Mouse (Mus musculus): ENCODE results near the gene Mark4.

The Mark4 gene

DNA sequence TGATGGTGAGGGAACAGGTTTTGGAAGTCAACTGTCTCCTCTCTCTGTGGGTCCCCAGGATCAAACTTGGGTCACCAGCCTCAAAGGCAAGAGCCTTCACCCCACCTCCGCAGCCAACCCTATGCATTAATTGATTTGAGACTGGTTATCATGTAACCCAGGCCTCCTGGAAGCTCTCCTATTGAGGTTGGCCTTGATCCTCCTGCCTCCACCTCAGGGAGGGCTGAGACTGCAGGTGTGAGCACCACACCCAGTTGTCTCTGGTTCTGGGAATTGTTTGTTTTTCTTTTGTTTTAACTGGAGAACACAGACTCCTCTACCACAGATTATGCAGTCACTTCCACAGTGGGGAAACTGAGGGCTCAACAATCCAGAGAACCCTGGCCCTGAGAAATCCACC lies 1.9 kb upstream of the Mark4 start:
- H3K36me3 ChIP-seq (ENCODE audit: control insufficient read depth, insufficient read depth, low read length, poor library complexity, severe bottlenecking) = no peaks in the 10 kb centered on the region
- H3K27me3 ChIP-seq (ENCODE audit: control insufficient read depth, insufficient read depth, low read length, poor library complexity, severe bottlenecking) = no peaks in the 10 kb centered on the region
- DNase-seq (ENCODE audit: low read depth, low spot score) = no peak

DNA sequence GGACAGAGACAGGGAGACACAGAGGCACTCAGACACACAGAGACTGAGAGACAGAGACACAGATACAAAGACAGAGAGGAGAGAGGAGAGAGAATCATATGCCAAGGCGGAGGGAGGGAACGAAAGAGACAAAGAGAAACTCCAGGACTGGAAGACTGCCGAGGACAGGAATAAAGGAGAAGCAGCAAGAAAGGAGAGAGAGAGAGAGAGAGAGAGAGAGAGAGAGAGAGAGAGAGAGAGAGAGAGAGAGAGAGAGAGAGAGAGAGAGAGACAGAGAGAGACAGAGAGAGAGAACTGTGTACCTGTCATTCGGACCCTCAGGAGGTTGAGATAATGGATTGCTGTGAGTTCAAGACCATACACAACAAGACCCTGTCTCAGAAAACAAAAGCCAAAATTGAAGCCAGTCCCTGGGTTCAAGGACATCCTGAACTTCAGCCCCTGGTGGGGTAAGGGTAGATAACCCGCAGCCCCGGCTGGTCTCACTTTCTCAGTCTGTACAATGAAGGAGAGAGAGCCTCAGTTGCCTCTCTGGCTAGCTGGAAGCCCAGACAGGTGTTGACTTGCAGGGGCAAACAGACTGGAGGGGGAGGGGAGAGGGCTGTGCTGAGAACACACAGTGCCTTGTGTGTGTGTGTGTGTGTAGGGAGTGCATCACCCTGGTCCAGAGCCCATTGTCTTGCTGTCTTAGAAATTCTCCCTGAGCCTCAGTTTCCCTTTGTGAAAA lies 686 bp upstream of the Mark4 start:
- no peak for DNase-seq (ENCODE audit: low read depth, low spot score)
- no peaks in the 10 kb centered on the region for H3K27me3 ChIP-seq (ENCODE audit: control insufficient read depth, insufficient read depth, low read length, poor library complexity, severe bottlenecking)
- no peaks in the 10 kb centered on the region for H3K36me3 ChIP-seq (ENCODE audit: control insufficient read depth, insufficient read depth, low read length, poor library complexity, severe bottlenecking)

GRCm38 (mm10) chr7:19458072-19458486 lies 542 bp downstream of the Mark4 start:
- H3K36me3 ChIP-seq (ENCODE audit: control insufficient read depth, insufficient read depth, low read length, poor library complexity, severe bottlenecking) = no peaks in the 10 kb centered on the region
- no peaks in the 10 kb centered on the region for H3K27me3 ChIP-seq (ENCODE audit: control insufficient read depth, insufficient read depth, low read length, poor library complexity, severe bottlenecking)
- peak; percentile 63 for DNase-seq (ENCODE audit: low read depth, low spot score)

- H3K36me3 ChIP-seq (ENCODE audit: control insufficient read depth, insufficient read depth, low read length, poor library complexity, severe bottlenecking) = no peaks in the 10 kb centered on the region
- no peak for DNase-seq (ENCODE audit: low read depth, low spot score)
- no peaks in the 10 kb centered on the region for H3K27me3 ChIP-seq (ENCODE audit: control insufficient read depth, insufficient read depth, low read length, poor library complexity, severe bottlenecking)
These were observed 1.1 kb downstream of the Mark4 start for GRCm38 (mm10) chr7:19457414-19458071.

GRCm38 (mm10) chr7:19456628-19457027 lies 2.0 kb downstream of the Mark4 start:
- DNase-seq (ENCODE audit: low read depth, low spot score) = no peak
- no peaks in the 10 kb centered on the region for H3K27me3 ChIP-seq (ENCODE audit: control insufficient read depth, insufficient read depth, low read length, poor library complexity, severe bottlenecking)
- H3K36me3 ChIP-seq (ENCODE audit: control insufficient read depth, insufficient read depth, low read length, poor library complexity, severe bottlenecking) = no peaks in the 10 kb centered on the region

GRCm38 (mm10) chr7:19455819-19456495 lies 2.7 kb downstream of the Mark4 start:
- no peaks in the 10 kb centered on the region for H3K36me3 ChIP-seq (ENCODE audit: control insufficient read depth, insufficient read depth, low read length, poor library complexity, severe bottlenecking)

GRCm38 (mm10) chr7:19455186-19455585 lies 3.4 kb downstream of the Mark4 start:
- DNase-seq (ENCODE audit: low read depth, low spot score) = no peak
- Histone ChIP-seq H3K27me3 (ENCODE audit: control insufficient read depth, insufficient read depth, low read length, poor library complexity, severe bottlenecking) (no peaks in the 10 kb centered on the region), H3K36me3 (ENCODE audit: control insufficient read depth, insufficient read depth, low read length, poor library complexity, severe bottlenecking) (no peaks in the 10 kb centered on the region)

More at GRCm38 (mm10) chr7:19455819-19456495, 2.7 kb downstream of the Mark4 start:
- no peak for DNase-seq (ENCODE audit: low read depth, low spot score)
- H3K27me3 ChIP-seq (ENCODE audit: control insufficient read depth, insufficient read depth, low read length, poor library complexity, severe bottlenecking) = no peaks in the 10 kb centered on the region

GRCm38 (mm10) chr7:19449165-19449564 lies 9.5 kb downstream of the Mark4 start:
- Histone ChIP-seq H3K36me3 (ENCODE audit: control insufficient read depth, insufficient read depth, low read length, poor library complexity, severe bottlenecking) (no peaks in the 10 kb centered on the region; the same call in none of the 2 replicates), H3K27me3 (ENCODE audit: control insufficient read depth, insufficient read depth, low read length, poor library complexity, severe bottlenecking) (no peaks in the 10 kb centered on the region)
- no peak for DNase-seq (ENCODE audit: low read depth, low spot score)

DNA sequence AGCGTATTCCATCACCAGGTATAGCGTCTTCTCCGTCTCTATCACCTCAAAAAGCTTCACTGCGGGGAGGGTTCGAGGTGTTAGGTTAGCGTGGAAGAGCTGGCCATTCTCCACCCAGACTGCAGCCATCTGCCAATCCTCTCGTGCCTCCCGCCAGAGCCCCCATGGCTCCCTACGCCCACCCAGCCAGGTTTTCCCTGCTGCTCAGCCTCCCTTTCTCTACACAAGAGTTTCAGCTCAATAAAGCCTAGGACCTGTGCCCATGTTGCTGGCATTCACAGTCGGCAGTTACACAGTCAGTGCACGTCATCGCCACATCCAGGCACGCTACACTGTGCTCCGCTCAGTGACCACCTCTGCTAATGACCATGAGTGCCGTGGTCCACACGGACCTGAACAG lies 10.9 kb downstream of the Mark4 start:
- no peaks in the 10 kb centered on the region for H3K27me3 ChIP-seq (ENCODE audit: control insufficient read depth, insufficient read depth, low read length, poor library complexity, severe bottlenecking)
- H3K36me3 ChIP-seq (ENCODE audit: control insufficient read depth, insufficient read depth, low read length, poor library complexity, severe bottlenecking) = no peaks in the 10 kb centered on the region; the same call in none of the 2 replicates
- DNase-seq (ENCODE audit: low read depth, low spot score) = no peak

- Histone ChIP-seq H3K36me3 (ENCODE audit: control insufficient read depth, insufficient read depth, low read length, poor library complexity, severe bottlenecking) (no peaks in the 10 kb centered on the region; the same call in none of the 2 replicates), H3K27me3 (ENCODE audit: control insufficient read depth, insufficient read depth, low read length, poor library complexity, severe bottlenecking) (no peaks in the 10 kb centered on the region)
- no peak for DNase-seq (ENCODE audit: low read depth, low spot score)
These were observed 13.8 kb downstream of the Mark4 start for GRCm38 (mm10) chr7:19444801-19445200.

- peak; percentile 86 for DNase-seq (ENCODE audit: low read depth, low spot score)
- no peaks in the 10 kb centered on the region; the same call in none of the 2 replicates for H3K36me3 ChIP-seq (ENCODE audit: control insufficient read depth, insufficient read depth, low read length, poor library complexity, severe bottlenecking)
- no peaks in the 10 kb centered on the region for H3K27me3 ChIP-seq (ENCODE audit: control insufficient read depth, insufficient read depth, low read length, poor library complexity, severe bottlenecking)
These were observed 15.3 kb downstream of the Mark4 start for GRCm38 (mm10) chr7:19443344-19443743.

DNA sequence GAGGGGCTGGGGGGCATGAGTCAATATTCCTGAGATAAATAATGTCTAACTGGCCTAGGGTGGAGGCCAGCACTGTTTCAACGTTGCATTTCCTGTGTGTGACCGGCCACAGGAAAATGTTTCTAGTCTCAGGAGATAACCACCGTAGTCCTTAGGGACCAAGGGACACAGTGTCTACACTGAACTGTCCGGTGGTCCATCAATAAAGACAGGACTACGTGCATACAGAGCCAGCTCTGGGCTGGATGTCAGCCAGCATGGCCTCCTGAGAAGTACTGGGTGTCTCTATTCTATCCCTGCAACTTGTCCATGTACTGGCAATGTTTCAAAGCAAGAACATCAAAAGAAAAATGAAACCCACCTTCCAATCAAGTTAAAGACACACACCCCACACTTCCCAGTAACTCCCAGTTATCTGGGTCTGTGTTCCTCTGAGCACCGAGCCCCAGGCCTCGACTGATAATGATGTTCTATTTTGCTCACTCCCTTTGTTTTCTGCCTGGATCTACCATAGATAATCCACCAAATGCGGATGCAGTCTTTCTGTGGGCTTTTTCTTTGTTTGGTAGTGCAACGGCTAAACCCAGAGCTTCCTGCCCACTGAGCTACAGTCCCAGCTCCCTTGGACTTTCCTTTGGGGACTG lies 17.1 kb downstream of the Mark4 start:
- DNase-seq (ENCODE audit: low read depth, low spot score) = no peak
- H3K27me3 ChIP-seq (ENCODE audit: control insufficient read depth, insufficient read depth, low read length, poor library complexity, severe bottlenecking) = no peaks in the 10 kb centered on the region
- peaks cover 2% of the 10 kb centered on the region; the same call in 1 of the 2 replicates for H3K36me3 ChIP-seq (ENCODE audit: control insufficient read depth, insufficient read depth, low read length, poor library complexity, severe bottlenecking)

GRCm38 (mm10) chr7:19437048-19437447 lies 21.6 kb downstream of the Mark4 start:
- peaks cover 7% of the 10 kb centered on the region for H3K36me3 ChIP-seq (ENCODE audit: control insufficient read depth, insufficient read depth, low read length, poor library complexity, severe bottlenecking)
- no peak for DNase-seq (ENCODE audit: low read depth, low spot score)
- no peaks in the 10 kb centered on the region for H3K27me3 ChIP-seq (ENCODE audit: control insufficient read depth, insufficient read depth, low read length, poor library complexity, severe bottlenecking)

- H3K36me3 ChIP-seq (ENCODE audit: control insufficient read depth, insufficient read depth, low read length, poor library complexity, severe bottlenecking) = peaks cover 7% of the 10 kb centered on the region
- H3K27me3 ChIP-seq (ENCODE audit: control insufficient read depth, insufficient read depth, low read length, poor library complexity, severe bottlenecking) = no peaks in the 10 kb centered on the region
- DNase-seq (ENCODE audit: low read depth, low spot score) = no peak
These were observed 22.3 kb downstream of the Mark4 start for GRCm38 (mm10) chr7:19436276-19436675.

DNA sequence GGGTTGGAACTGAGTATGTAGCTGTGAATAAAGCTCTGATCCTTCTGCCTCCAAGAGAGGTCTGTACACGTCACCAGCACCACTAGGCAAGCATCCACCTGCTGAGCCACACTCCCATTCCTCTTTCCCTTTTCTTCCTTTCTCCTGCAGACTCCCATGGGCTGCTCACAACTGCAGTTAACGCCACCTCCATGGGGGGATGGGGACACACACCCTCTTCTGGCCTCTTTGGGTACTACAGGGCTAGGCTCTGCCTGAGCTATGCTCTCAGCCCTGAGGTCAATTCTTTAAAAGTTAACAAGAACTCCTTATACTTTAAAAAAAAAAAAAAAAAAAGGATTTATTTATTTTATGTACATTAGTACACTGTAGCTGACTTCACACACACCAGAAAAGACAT lies 26.1 kb downstream of the Mark4 start:
- DNase-seq (ENCODE audit: low read depth, low spot score) = no peak
- peaks cover 7% of the 10 kb centered on the region for H3K36me3 ChIP-seq (ENCODE audit: control insufficient read depth, insufficient read depth, low read length, poor library complexity, severe bottlenecking)
- no peaks in the 10 kb centered on the region for H3K27me3 ChIP-seq (ENCODE audit: control insufficient read depth, insufficient read depth, low read length, poor library complexity, severe bottlenecking)

Data from splenic B cell, adult 2 months (primary cell).